Mouse (Mus musculus) kidney, postnatal 0 days (tissue): ENCODE measurements at regions not wholly inside any gene's neighbourhood (a gene's known extent, or its start where the extent isn't known, plus 50 kb on each side); places are given as distances from the start of the nearest gene placed in this dataset.
A peak's percentile ranks its signal among the peaks of the same experiment; 100 is the strongest.

Experiments
- ATAC-seq: fragments of 200-750 bp; cut with Nextera tagmentation; replicated peaks from 2 replicates; pipeline ENCODE4 v1.8.0; 2017; ENCODE audit warnings: low read depth, moderate number of reproducible peaks, moderate TSS enrichment, moderate library complexity; ENCODE audit not compliant: low FRiP score
- DNase-seq: peaks from one replicate; pipeline ENCODE4 v3.0.0-alpha.2; 2016; ENCODE audit warnings: low spot score
- H3K27ac ChIP-seq: fragments of 300-500 bp; sonication (generic); 2 replicates; pipeline ENCODE4 v1.5.1; 2014; ENCODE audit warnings: mild to moderate bottlenecking
- H3K27me3 ChIP-seq: fragments of 300-500 bp; sonication (generic); 2 replicates; pipeline ENCODE4 v1.6.1; 2014; ENCODE audit warnings: low read length, mixed read lengths; ENCODE audit not compliant: insufficient read depth
- H3K36me3 ChIP-seq: fragments of 300-500 bp; sonication (generic); 2 replicates; pipeline ENCODE4 v1.6.1; 2014; ENCODE audit warnings: low read length, mixed read lengths; ENCODE audit not compliant: insufficient read depth
- H3K4me1 ChIP-seq: fragments of 300-500 bp; sonication (generic); replicated peaks from 2 replicates; pipeline ENCODE4 v1.6.1; 2014; ENCODE audit warnings: antibody characterized with exemption, low read length, mixed read lengths; ENCODE audit not compliant: insufficient read depth
- H3K4me2 ChIP-seq: fragments of 300-500 bp; sonication (generic); 2 replicates; pipeline ENCODE4 v1.6.1; 2014; ENCODE audit warnings: mild to moderate bottlenecking, low read length, moderate library complexity, mixed read lengths
- H3K4me3 ChIP-seq: fragments of 300-500 bp; sonication (generic); replicated peaks from 2 replicates; pipeline ENCODE4 v1.5.1; 2014; ENCODE audit warnings: low read depth, low read length
- H3K9ac ChIP-seq: fragments of 300-500 bp; sonication (generic); 2 replicates; pipeline ENCODE4 v1.6.1; 2014; ENCODE audit warnings: low read depth, low read length
- H3K9me3 ChIP-seq: fragments of 300-500 bp; sonication (generic); replicated peaks from 2 replicates; pipeline ENCODE4 v1.6.1; 2016; ENCODE audit warnings: low read length, inconsistent platforms, mixed read lengths
- CTCF ChIP-seq: IDR thresholded peaks from 2 replicates; pipeline ENCODE4 v1.5.1; 2016; ENCODE audit warnings: antibody characterized with exemption, low read depth, mild to moderate bottlenecking, moderate library complexity
- WGBS: fragments of 180-500 bp; shearing (Covaris S2); extraction: QIAGEN DNeasy Blood & Tissue Kit; methylation state at CpG from one replicate; pipeline ENCODE4 v1.1.7; 2014; 5-methylcytosine and 5-hydroxymethylcytosine counted together

- Histone ChIP-seq H3K4me2 (no peak overlapping the region), H3K4me1 (no peaks in the 10 kb centered on the region), H3K9me3 (no peaks in the 10 kb centered on the region), H3K36me3 (no peaks in the 10 kb centered on the region), H3K9ac (no peak overlapping the region), H3K27ac (no peak overlapping the region), H3K4me3 (no peak overlapping the region), H3K27me3 (no peaks in the 10 kb centered on the region)
- DNase-seq (no peak), ATAC-seq (no peak)
- WGBS: 72% methylated on average over 4 of the region's 4 CpGs
- no peak for TF ChIP-seq CTCF
These were observed 156.5 kb downstream of the Emp1 start for GRCm38 (mm10) chr6:135518710-135519437.

DNA sequence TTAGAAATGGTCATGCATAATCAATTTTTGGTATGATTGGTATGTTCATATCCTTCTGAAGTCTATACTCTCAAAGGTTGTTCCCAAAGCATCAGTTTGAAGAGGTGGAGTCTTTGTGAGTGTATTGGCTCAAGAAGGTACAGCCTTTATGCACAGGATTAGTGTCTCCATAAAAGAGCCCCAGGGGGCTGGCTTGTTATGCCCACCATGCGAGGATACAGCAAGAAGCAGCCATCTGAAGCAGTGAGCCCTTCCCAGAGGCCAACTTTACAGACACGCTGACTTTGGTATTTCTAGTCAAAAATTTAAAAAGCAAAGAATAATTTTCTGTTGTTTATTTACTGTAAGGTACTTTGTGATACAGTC, 157.1 kb downstream of the Emp1 start:
- H3K36me3 ChIP-seq: no peaks in the 10 kb centered on the region
- H3K27me3 ChIP-seq: no peaks in the 10 kb centered on the region
- DNase-seq (no peak), ATAC-seq (no peak)
- TF ChIP-seq CTCF: no peak
- H3K27ac ChIP-seq: no peak overlapping the region
- WGBS: 64% methylated on average over 2 of the region's 2 CpGs
- H3K4me2 ChIP-seq: no peak overlapping the region
- H3K4me1 ChIP-seq: no peaks in the 10 kb centered on the region
- no peaks in the 10 kb centered on the region for H3K9me3 ChIP-seq
- H3K4me3 ChIP-seq: no peak overlapping the region
- no peak overlapping the region for H3K9ac ChIP-seq

GRCm38 (mm10) chr6:135520868-135521267, 158.5 kb downstream of the Emp1 start:
- WGBS: 57% methylated on average over 2 of the region's 2 CpGs
- no peaks in the 10 kb centered on the region for H3K36me3 ChIP-seq
- no peaks in the 10 kb centered on the region for H3K9me3 ChIP-seq
- DNase-seq (no peak), ATAC-seq (no peak)
- H3K27me3 ChIP-seq: no peaks in the 10 kb centered on the region
- no peak overlapping the region for H3K9ac ChIP-seq
- no peaks in the 10 kb centered on the region for H3K4me1 ChIP-seq
- H3K4me3 ChIP-seq: no peak overlapping the region
- no peak for TF ChIP-seq CTCF
- H3K27ac ChIP-seq: no peak overlapping the region
- no peak overlapping the region for H3K4me2 ChIP-seq

- H3K9me3 ChIP-seq: no peaks in the 10 kb centered on the region
- H3K36me3 ChIP-seq: no peaks in the 10 kb centered on the region
- no peaks in the 10 kb centered on the region for H3K4me1 ChIP-seq
- H3K4me2 ChIP-seq: no peak overlapping the region
- no peaks in the 10 kb centered on the region for H3K27me3 ChIP-seq
- DNase-seq (no peak), ATAC-seq (no peak)
- 69% methylated on average over 5 of the region's 5 CpGs for WGBS
- no peak overlapping the region for H3K27ac ChIP-seq
- no peak overlapping the region for H3K9ac ChIP-seq
- H3K4me3 ChIP-seq: no peak overlapping the region
- peak; percentile 47 for TF ChIP-seq CTCF
These were observed 162.5 kb downstream of the Emp1 start for GRCm38 (mm10) chr6:135524886-135525285.

DNA sequence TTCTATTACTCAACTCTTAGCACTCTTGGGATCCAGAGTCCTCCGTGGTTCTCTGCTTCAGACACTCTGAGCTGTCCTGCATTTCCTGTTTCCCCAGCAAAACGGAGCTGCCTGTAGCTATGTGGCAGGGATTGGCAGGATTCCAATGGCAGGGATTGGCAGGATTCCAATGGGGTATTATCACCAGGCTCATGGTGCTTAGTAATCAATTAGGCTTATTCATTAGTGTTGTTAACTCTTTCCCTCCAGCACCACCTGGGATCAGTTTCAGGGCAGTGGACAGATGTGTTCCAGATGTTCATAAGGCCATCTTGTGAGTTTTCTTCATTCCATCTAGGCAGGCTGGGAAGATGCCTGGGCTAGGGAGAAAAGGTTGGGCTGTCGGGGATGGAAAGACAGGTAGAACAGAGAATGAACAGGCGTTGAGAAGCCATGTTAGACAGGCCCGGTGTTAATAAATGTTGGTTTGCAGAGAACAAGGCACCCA, 163.5 kb downstream of the Emp1 start:
- DNase-seq: peak; percentile 38
- 51% methylated on average over 5 of the region's 5 CpGs for WGBS
- Histone ChIP-seq H3K27ac (no peak overlapping the region), H3K4me3 (no peak overlapping the region), H3K4me2 (no peak overlapping the region), H3K4me1 (no peaks in the 10 kb centered on the region), H3K27me3 (no peaks in the 10 kb centered on the region), H3K9ac (no peak overlapping the region), H3K36me3 (no peaks in the 10 kb centered on the region), H3K9me3 (no peaks in the 10 kb centered on the region)
- ATAC-seq: no peak
- TF ChIP-seq CTCF: no peak

DNA sequence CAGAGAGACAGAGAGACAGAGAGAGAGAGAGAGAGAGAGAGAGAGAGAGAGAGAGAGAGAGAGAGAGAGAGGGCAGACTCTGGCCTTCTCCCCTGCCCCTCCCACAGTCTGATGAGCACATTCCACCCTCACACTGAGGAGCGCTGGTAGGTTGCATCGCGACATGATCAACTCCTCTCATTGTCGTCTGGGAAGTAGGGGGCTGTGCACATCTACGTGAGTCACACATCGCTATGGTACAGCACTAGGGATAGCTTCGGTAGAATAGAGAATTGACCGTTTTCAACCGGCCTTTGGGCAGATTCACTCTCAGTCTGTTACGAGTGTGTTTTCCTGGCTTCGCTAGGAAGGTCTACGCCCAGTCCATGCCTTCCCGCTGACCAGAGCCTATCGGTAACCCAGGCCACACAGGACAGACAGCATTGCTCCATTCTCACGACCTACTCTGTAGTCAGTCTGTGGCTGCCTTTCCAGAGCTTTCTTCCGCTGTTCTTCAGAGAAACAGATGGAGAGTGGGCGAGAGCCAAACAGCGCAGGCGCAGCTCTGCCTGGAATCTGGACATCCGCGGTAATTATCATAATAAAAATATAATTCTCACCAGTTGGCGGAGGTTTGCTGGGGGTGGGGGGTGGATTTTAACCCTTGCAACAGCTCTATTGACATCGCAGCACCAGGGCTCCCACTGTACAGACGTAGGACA, 164.3 kb downstream of the Emp1 start:
- DNase-seq: no peak

More for the DNA sequence above, 164.3 kb downstream of the Emp1 start:
- ATAC-seq: no peak
- Histone ChIP-seq H3K27me3 (no peaks in the 10 kb centered on the region), H3K36me3 (no peaks in the 10 kb centered on the region), H3K9me3 (no peaks in the 10 kb centered on the region), H3K4me3 (no peak overlapping the region), H3K27ac (no peak overlapping the region), H3K4me1 (no peaks in the 10 kb centered on the region), H3K4me2 (no peak overlapping the region), H3K9ac (no peak overlapping the region)
- 84% methylated on average over 24 of the region's 24 CpGs for WGBS
- no peak for TF ChIP-seq CTCF
